Mouse (Mus musculus) macrophage (primary cell): ENCODE data around the gene Tiparp. TPM values are rescaled to one million over a fixed set of nuclear protein-coding genes. Genes with fewer than 3 reads are reported as not detected.
A peak's percentile ranks its signal among the peaks of the same experiment; 100 is the strongest.

Source experiments
- H3K27ac ChIP-seq: fragments of 350-480 bp; formaldehyde crosslinking; 2 replicates; pipeline ENCODE4 v1.9.0; 2021
- H3K36me3 ChIP-seq: fragments of 350-480 bp; formaldehyde crosslinking; 2 replicates; pipeline ENCODE4 v1.9.0; 2021; ENCODE audit errors: inconsistent target
- H3K4me3 ChIP-seq: fragments of 350-480 bp; formaldehyde crosslinking; 2 replicates; pipeline ENCODE4 v1.9.0; 2021; ENCODE audit errors: inconsistent target
- H3K79me2 ChIP-seq: fragments of 350-480 bp; formaldehyde crosslinking; 2 replicates; pipeline ENCODE4 v1.9.0; 2021; ENCODE audit errors: inconsistent target
- WGBS: methylation state at CpG from one replicate; pipeline ENCODE4 v1.1.7; 2026; ENCODE audit warnings: inconsistent platforms; ENCODE audit not compliant: missing documents; 5-methylcytosine and 5-hydroxymethylcytosine counted together
- polyA plus RNA-seq: library from polyadenylated mRNA; stranded (reverse); fragments of 250-400 nt; gene quantifications from 3 replicates; pipeline ENCODE4 v1.2.4, GENCODE M21; 2018; ENCODE audit warnings: inconsistent platforms

The Tiparp gene
- polyA plus RNA-seq, 1 experiment from 2014 or later = 16.9 TPM

DNA sequence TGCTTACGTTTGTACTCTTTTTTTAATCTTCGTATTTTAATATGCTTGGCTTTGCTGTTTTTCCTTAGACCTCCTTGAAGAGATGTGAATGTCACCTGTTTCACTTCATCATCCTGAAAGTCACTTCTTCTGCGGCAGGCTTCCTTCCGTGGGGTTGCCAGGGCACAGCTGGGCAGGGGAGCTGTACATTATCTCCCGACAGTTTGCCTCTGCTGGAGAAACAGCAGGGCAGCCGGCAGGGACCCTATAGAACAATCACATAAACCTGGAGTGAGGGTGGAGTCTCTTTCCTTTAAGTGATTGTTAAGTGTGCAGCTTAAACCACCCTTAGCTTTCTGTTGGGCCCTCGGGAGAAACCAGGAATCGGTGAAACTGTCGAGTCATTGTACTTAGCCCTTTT, 11.1 kb upstream of the Tiparp start:
- H3K36me3 ChIP-seq = no peaks in the 10 kb centered on the region
- H3K4me3 ChIP-seq = no peak overlapping the region
- 37% methylated on average over 9 of the region's 9 CpGs for WGBS
- H3K27ac ChIP-seq = no peak overlapping the region
- no peaks in the 10 kb centered on the region for H3K79me2 ChIP-seq

DNA sequence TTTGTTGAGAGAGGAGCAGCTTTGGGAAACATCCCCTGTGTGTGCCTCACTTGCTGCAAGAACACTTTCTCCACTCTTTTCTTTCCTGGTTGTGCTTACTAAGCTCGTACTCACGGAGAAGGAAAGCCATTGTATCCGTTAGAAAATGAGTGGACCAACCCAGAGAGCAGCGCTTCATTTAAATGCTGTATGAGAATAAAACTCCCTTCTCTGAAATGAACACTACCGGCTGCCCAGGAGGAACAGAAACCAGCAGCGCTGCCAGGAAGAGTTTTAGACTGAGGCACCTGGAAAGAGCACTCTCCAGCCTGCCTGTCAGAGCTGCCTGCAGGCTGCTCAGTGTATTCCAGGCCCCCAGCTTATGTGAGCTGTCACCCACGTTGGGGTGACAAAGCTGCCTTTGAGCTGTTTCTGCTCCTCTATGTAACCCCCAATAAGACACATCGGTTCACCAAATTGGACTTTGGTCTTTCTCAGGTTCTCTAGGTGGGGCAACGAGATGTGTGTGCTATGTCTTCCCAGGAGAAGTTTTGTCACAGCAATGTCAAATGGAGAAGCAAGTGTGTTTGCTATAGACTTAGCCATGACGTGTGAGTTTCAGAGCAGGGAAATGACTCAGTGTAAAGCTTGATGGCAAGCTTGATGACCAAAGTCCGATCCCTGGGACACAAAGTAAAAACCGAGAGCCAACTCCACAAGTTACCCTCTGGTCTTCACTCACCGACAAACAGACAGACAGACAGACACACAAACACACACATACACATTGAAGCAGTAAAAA, 10.3 kb upstream of the Tiparp start:
- WGBS = 28% methylated on average over 13 of the region's 13 CpGs
- no peak overlapping the region for H3K27ac ChIP-seq
- no peaks in the 10 kb centered on the region for H3K79me2 ChIP-seq
- H3K4me3 ChIP-seq = no peak overlapping the region
- H3K36me3 ChIP-seq = no peaks in the 10 kb centered on the region

DNA sequence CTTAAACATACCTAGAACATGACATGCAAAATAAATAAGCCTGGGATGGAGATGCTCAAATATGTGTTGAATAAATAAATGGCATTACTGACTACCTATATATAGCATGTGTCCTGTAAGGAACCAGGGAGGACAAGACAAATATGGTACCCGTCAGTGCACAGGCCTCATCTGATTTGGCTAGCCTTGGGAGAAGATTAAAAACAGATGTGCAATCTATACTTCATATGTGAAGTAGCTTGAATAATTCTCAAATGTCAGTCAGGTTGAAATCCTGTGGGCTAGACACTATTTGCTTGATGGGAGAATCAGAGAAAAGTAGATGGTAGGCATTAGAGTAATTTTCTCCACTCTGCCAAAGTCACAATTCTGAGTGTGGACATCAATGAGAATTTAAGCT, 6.8 kb upstream of the Tiparp start:
- 100% methylated on average over 1 of the region's 1 CpGs for WGBS
- Histone ChIP-seq H3K79me2 (no peaks in the 10 kb centered on the region), H3K36me3 (no peaks in the 10 kb centered on the region), H3K27ac (no peak overlapping the region), H3K4me3 (no peak overlapping the region)

DNA sequence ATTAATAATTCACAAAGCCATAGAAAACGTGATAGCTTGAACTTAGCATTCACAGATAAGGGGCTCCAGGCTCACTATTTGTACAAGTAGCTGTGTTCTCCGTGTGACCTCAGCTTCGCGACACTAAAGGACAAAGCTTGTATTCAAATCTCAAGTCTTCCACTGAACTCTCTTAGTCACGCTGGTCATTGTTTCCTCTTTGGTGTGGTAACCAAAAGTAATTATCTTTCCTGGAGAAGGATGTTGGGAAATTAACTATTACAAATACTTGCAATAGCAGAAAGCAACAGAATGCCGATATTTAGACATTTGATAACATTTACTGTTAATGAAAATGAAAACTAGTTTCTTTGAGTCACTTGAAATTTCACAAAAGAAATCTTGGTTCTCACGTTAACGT, 4.8 kb upstream of the Tiparp start:
- Histone ChIP-seq H3K27ac (no peak overlapping the region), H3K79me2 (no peaks in the 10 kb centered on the region), H3K4me3 (no peak overlapping the region), H3K36me3 (no peaks in the 10 kb centered on the region)
- 69% methylated on average over 8 of the region's 8 CpGs for WGBS

DNA sequence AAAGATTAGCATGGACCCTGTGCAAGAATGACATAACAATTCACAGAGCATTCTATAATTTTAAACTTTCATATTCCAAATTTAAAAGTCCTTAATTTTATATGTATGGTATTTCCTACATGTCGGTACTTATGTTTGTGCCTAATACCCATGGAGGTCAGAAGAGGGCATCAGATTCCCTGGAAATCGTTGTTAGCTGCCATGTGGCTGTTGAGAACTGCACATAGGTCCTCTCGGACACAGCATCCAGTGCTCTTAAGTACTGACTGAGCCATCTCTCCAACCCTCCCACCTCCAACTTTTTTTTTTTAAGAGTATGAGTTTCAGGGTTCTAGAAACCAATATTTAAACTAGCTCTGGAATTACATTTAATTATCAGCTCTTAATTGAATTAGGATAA, 2.5 kb upstream of the Tiparp start:
- WGBS = 86% methylated on average over 3 of the region's 3 CpGs
- no peaks in the 10 kb centered on the region for H3K36me3 ChIP-seq
- no peak overlapping the region for H3K27ac ChIP-seq

DNA sequence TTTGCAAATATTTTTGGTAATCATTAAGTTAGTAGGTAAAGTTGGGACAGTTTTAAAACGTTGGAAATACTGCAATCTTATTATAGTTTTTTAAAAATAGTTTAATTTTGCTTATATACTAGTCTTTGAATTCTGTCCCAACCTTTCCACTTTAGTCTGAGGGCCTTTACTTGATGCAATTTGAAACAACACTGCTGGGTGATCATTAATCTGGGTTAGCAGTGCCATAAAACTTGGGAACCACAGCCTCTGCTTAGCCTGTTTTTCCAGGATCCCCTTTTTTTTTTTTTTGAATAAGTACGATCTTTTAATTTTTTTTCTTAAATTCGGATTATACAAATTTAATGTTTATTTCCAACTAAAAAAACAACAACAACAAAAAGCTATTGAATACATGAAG, 1.0 kb upstream of the Tiparp start:
- no peaks in the 10 kb centered on the region for H3K36me3 ChIP-seq
- peaks cover 28% of the 10 kb centered on the region for H3K79me2 ChIP-seq
- peak overlapping the region; percentile 30 for H3K4me3 ChIP-seq
- peak overlapping the region; percentile 46 for H3K27ac ChIP-seq
- WGBS = 46% methylated on average over 1 of the region's 3 CpGs

More for the DNA sequence above, 2.5 kb upstream of the Tiparp start:
- peaks cover 13% of the 10 kb centered on the region for H3K79me2 ChIP-seq
- H3K4me3 ChIP-seq = no peak overlapping the region

DNA sequence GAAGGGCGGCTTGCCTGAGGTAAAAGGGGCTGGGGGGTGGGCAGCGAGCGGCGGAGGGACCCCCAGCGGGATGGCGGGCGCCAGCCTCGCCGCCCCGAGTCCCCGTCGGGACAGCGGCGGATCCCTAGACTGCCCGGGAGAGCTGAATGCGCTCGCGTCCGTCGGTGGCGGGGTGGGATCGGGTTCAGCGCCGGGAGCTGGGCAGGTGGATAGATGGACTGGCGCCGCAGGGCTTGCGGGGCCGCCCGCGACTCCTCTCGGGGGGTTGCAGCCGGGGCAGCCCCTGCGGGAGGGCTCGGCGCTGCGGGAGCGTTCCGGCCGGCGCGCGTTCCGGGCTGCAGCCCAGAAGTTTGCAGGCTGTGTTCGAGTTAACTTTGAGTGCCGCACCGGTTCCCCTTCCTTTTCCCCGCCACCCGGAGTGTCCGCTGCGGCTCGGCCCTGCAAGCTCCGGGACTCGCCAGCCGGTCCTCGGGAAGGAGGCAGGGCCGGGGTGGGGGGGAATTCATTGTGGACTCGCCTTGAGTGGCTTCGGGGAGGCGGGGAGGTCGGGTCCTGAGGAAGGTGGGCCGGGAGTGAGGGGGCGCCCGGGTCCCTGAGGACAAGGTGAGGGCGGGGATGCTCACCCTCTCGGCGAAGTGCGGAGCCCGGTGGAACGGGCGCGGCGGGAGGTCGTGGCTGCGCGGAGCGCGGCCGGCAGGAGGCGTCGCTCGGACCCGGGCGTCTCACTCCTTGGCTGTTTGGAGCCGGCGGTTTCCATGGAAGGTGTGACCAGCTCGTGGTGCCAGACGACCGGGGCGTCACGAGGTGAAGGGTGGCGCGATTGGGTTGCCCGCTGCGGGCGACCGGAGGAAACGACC, 632 bp downstream of the Tiparp start:
- Histone ChIP-seq H3K79me2 (peaks cover 44% of the 10 kb centered on the region), H3K27ac (peak overlapping the region; percentile 72), H3K4me3 (peak overlapping the region; percentile 55), H3K36me3 (no peaks in the 10 kb centered on the region)
- WGBS = under 1% methylated on average over 79 of the region's 97 CpGs

DNA sequence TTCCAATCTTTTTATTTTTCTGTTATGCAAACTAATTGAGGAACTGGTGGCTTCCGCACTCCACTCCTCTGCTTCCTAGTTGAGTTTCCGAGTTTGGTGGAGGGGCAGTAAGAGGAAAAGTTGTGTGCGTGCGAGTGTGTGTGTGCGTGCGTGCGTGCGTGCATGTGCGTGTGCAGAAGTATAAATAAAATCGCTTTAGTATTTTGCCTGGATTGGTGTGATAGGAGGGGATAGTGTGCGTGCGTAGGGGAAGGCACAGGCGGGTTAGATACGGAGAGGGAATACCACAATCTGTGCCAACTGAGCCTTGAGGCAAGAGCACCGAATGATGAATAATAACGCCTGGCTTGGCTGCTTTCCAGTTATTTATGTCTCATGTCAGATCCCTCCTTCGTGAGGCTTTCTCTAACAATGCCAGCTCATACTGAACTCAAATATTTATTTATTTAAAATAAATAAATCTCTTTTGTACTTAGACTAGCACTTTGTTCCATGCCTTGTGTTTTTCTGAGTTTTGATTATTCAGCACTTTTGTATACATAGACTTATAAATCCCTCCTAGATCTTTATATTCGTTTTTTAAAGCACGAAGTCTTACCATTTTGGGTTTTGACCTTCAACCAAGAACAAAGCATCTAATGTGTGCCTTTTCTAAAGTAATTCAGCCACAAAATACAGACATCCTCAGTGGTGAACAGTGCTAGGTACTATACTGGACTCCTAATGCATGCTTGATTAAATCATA, 1.4 kb downstream of the Tiparp start:
- WGBS = 2% methylated on average over 19 of the region's 19 CpGs
- Histone ChIP-seq H3K4me3 (peak overlapping the region; percentile 55), H3K36me3 (no peaks in the 10 kb centered on the region), H3K27ac (peak overlapping the region; percentile 72), H3K79me2 (peaks cover 52% of the 10 kb centered on the region)

DNA sequence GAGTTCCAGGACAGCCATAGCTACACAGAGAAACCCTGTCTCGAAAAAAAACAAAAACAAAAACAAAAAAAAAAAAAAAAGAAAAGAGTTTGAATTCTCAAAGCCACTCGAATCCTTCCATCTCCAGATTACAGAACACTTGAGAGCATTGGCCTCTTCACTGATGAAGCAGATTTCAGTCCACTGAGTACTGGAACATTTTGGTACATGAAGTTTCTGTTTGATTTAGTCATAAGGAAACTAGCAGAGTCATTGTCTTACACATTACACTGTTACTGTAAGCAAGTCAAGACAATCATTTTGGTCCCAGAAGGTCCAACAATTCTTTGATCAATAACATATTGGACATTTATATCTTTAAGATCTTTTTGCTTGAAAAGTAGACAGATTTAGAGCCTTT, 4.8 kb downstream of the Tiparp start:
- no peak overlapping the region for H3K27ac ChIP-seq
- WGBS = 89% methylated on average over 2 of the region's 2 CpGs
- no peak overlapping the region for H3K4me3 ChIP-seq
- no peaks in the 10 kb centered on the region for H3K36me3 ChIP-seq
- H3K79me2 ChIP-seq = peaks cover 86% of the 10 kb centered on the region

DNA sequence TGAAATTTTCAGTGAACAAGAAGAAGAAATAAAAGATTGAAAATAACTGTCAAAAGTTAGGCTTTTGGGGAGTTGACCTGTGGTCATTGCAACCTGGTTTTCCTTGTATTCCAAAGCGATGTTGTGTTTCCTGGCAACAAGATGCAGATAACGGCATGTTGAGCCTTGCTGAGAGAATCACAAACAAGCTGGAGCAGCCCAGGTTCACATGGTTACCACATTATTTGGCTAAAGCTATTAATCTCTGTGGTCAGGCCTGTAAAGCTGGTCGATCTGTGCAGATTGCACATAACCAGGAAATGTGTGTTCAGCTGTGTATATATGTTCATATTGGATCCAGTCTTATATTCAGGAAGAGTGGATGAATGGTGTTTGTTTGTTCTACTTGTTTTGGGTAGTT, 5.4 kb downstream of the Tiparp start:
- 70% methylated on average over 3 of the region's 3 CpGs for WGBS
- no peak overlapping the region for H3K4me3 ChIP-seq
- no peak overlapping the region for H3K27ac ChIP-seq
- H3K36me3 ChIP-seq = no peaks in the 10 kb centered on the region
- H3K79me2 ChIP-seq = peaks cover 92% of the 10 kb centered on the region

DNA sequence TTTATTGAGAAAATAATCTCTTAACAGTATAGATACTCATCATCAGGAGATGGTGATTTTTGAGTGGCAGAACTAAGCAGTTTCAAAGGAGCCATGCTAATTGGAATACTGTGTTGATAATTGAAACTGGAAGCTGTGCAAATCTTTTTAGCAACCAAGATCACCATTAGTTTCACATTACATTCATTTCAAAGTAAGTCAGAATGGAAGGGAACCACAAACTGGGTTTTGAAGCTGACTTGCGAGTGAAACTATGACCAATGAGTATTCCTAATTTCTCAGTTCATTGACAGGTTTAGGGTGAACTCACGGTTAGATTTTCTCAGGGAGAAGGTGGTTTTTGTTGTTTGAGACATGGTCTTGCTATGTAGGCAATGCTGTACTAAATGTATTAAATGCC, 6.3 kb downstream of the Tiparp start:
- WGBS = 82% methylated on average over 2 of the region's 2 CpGs
- no peaks in the 10 kb centered on the region for H3K36me3 ChIP-seq
- no peak overlapping the region for H3K4me3 ChIP-seq
- no peak overlapping the region for H3K27ac ChIP-seq
- H3K79me2 ChIP-seq = peaks cover 100% of the 10 kb centered on the region

DNA sequence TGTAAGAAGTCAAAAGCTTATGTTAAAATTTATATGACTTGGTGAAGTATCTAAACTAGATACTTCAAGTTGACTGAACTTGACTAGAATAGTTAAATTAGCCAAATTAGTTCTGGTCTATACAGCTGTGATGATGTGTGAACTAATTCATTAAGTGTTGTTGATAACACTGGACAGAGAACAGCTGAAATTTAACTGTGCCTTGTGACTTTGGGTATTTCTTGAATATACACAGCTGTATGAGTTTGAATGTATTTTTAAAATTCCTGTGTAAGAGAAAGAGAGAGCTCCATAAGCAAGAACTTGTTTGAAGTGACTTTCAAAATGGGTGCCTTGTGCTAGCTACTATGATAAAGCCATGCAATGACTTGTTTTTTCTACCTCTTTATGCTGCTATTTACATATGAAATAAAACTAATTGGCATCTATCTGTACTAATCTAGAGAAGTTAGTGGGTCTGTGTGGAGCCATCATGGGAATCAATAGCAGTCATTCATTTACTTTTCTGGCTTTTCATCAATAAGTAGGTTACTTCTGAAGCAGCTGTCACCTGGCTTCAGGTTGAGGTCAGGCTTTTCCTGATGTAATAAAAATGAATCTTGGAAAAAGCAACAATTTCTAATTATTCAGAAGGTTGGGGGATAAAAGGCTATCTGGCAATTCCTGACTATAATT, 7.0 kb downstream of the Tiparp start:
- Histone ChIP-seq H3K27ac (no peak overlapping the region), H3K36me3 (no peaks in the 10 kb centered on the region), H3K4me3 (no peak overlapping the region), H3K79me2 (peaks cover 100% of the 10 kb centered on the region)

DNA sequence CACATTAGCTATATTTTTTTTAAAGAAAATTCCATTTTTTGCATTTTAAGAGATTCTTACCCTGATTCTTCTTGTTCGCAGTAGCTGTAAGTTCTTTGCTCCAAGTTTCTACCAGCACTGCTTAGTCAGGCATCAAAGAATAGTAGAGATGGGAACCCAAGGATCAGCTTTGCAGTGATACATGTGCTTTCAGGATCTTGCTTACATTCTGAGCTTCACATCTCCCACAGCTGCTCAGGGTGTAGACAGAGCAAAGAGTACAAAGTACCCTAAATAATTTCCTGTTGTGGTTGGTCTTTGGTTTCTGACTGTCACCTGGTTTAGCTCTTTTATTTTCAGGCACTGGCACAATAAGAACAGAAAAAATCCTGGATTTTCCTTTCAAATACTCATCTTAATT, 9.1 kb downstream of the Tiparp start:
- WGBS = 90% methylated on average over 1 of the region's 1 CpGs
- Histone ChIP-seq H3K4me3 (no peak overlapping the region), H3K27ac (no peak overlapping the region), H3K79me2 (peaks cover 100% of the 10 kb centered on the region), H3K36me3 (no peaks in the 10 kb centered on the region)

DNA sequence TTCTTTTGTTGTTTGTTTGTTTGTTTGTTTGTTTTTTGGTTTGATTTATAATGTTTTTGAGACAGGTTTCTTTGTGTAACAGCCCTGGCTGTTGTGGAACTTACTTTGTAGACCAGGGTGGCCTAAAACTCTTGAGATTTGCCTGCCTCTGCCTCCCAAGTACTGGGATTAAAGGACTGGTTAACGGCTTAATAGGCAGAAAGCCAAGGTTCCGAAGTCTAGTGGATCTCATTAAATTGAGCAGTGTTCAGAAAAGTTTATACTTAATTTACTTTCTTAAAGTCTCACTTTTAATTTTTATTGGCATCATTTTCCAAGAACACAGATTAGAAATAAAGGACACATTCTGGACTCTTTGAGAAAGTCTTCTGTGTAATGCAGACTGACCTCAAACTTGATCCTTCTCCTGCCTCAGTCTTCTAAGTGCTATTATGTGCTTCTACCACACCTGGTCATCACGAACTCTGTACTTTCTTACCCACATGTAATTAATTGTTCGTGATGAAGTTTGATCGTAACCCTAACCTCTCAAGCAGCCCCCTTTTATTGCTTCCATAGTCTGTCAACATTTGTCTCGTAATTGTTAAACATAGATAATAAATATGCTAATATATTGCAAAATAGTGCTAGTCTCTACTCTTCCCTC, 12.8 kb downstream of the Tiparp start:
- WGBS = 95% methylated on average over 5 of the region's 6 CpGs
- no peak overlapping the region for H3K27ac ChIP-seq

More for the DNA sequence above, 12.8 kb downstream of the Tiparp start:
- Histone ChIP-seq H3K36me3 (no peaks in the 10 kb centered on the region), H3K4me3 (no peak overlapping the region), H3K79me2 (peaks cover 100% of the 10 kb centered on the region)
